Mouse (Mus musculus) forebrain, embryonic 15.5 days (tissue): ENCODE measurements around the gene Krt35. TPM values are rescaled to one million over a fixed set of nuclear protein-coding genes. Genes with fewer than 3 reads are reported as not detected.

Experiments used
- ATAC-seq: fragments of 200-750 bp; cut with Nextera tagmentation; replicated peaks from 2 replicates; pipeline ENCODE4 v1.8.0; 2017; ENCODE audit warnings: mild to moderate bottlenecking, moderate TSS enrichment, moderate library complexity
- H3K27ac ChIP-seq: fragments of 300-500 bp; sonication (generic); replicated peaks from 2 replicates; pipeline ENCODE4 v1.5.1; 2015; ENCODE audit warnings: mild to moderate bottlenecking, inconsistent platforms
- H3K27me3 ChIP-seq: fragments of 300-500 bp; sonication (generic); 2 replicates; pipeline ENCODE4 v1.6.1; 2015; ENCODE audit warnings: inconsistent platforms
- H3K36me3 ChIP-seq: fragments of 300-500 bp; sonication (generic); 2 replicates; pipeline ENCODE4 v1.6.1; 2015; ENCODE audit warnings: mild to moderate bottlenecking, inconsistent platforms
- H3K4me1 ChIP-seq: fragments of 300-500 bp; sonication (generic); 2 replicates; pipeline ENCODE4 v1.6.1; 2015; ENCODE audit warnings: inconsistent platforms
- H3K4me2 ChIP-seq: fragments of 300-500 bp; sonication (generic); replicated peaks from 2 replicates; pipeline ENCODE4 v1.6.1; 2015; ENCODE audit warnings: mild to moderate bottlenecking, inconsistent platforms
- H3K4me3 ChIP-seq: fragments of 300-500 bp; sonication (generic); 2 replicates; pipeline ENCODE4 v1.5.1; 2015; ENCODE audit warnings: mild to moderate bottlenecking, inconsistent platforms
- H3K9ac ChIP-seq: fragments of 300-500 bp; sonication (generic); replicated peaks from 2 replicates; pipeline ENCODE4 v1.6.1; 2015; ENCODE audit warnings: mild to moderate bottlenecking, inconsistent platforms
- H3K9me3 ChIP-seq: fragments of 300-500 bp; sonication (generic); 2 replicates; pipeline ENCODE4 v1.6.1; 2016; ENCODE audit warnings: inconsistent platforms
- WGBS: fragments of 180-500 bp; shearing (Covaris S2); methylation state at CpG from one replicate; pipeline ENCODE4 v1.1.7; 2015; ENCODE audit warnings: mixed read lengths; 5-methylcytosine and 5-hydroxymethylcytosine counted together
- polyA plus RNA-seq: library from polyadenylated mRNA; unstranded; fragments of >200 nt; fragmentation: Nextera tagmentation; extraction: Ambion mirVana; gene quantifications from 2 replicates; pipeline ENCODE4 v1.2.1, GENCODE M21; 2015

Gene Krt35
- polyA plus RNA-seq, 1 experiment from 2014 or later = not detected

GRCm38 (mm10) chr11:100105576-100106122 is 9.6 kb upstream of the Krt35 start, which contains the start of gene Krt36:
Krt36 (minus strand) TSS chr11:100105626.
- Histone ChIP-seq H3K9ac (no peak within 1 kb of the TSS), H3K27ac (no peak within 1 kb of the TSS), H3K27me3 (no peaks in the 10 kb centered on the region), H3K4me3 (no peak within 1 kb of the TSS), H3K9me3 (no peaks in the 10 kb centered on the region), H3K4me1 (no peaks in the 10 kb centered on the region), H3K36me3 (no peaks in the 10 kb centered on the region), H3K4me2 (no peak within 1 kb of the TSS)
- no peak for ATAC-seq
- 87% methylated on average over 6 of the region's 6 CpGs for WGBS

- ATAC-seq = no peak
- Histone ChIP-seq H3K27me3 (no peaks in the 10 kb centered on the region), H3K4me3 (no peak overlapping the region), H3K36me3 (no peaks in the 10 kb centered on the region), H3K4me1 (no peaks in the 10 kb centered on the region), H3K27ac (no peak overlapping the region), H3K4me2 (no peak overlapping the region), H3K9me3 (no peaks in the 10 kb centered on the region), H3K9ac (no peak overlapping the region)
- 69% methylated on average over 15 of the region's 15 CpGs for WGBS
Observed at GRCm38 (mm10) chr11:100102693-100103429, 6.8 kb upstream of the Krt35 start.

- no peak overlapping the region for H3K4me3 ChIP-seq
Observed at GRCm38 (mm10) chr11:100100391-100100790, 4.3 kb upstream of the Krt35 start.

GRCm38 (mm10) chr11:100097819-100098218 is 1.8 kb upstream of the Krt35 start:
- Histone ChIP-seq H3K27me3 (no peaks in the 10 kb centered on the region), H3K4me1 (no peaks in the 10 kb centered on the region), H3K27ac (no peak overlapping the region), H3K9ac (no peak overlapping the region), H3K4me2 (no peak overlapping the region), H3K9me3 (no peaks in the 10 kb centered on the region), H3K4me3 (no peak overlapping the region), H3K36me3 (no peaks in the 10 kb centered on the region)
- ATAC-seq = no peak
- 86% methylated on average over 9 of the region's 9 CpGs for WGBS

More at GRCm38 (mm10) chr11:100100391-100100790, 4.3 kb upstream of the Krt35 start:
- H3K4me1 ChIP-seq = no peaks in the 10 kb centered on the region
- ATAC-seq = no peak
- WGBS = 86% methylated on average over 4 of the region's 4 CpGs
- H3K4me2 ChIP-seq = no peak overlapping the region
- no peaks in the 10 kb centered on the region for H3K9me3 ChIP-seq
- no peaks in the 10 kb centered on the region for H3K36me3 ChIP-seq
- no peak overlapping the region for H3K9ac ChIP-seq
- no peak overlapping the region for H3K27ac ChIP-seq
- no peaks in the 10 kb centered on the region for H3K27me3 ChIP-seq

GRCm38 (mm10) chr11:100088378-100089025 is 7.5 kb downstream of the Krt35 start:
- no peaks in the 10 kb centered on the region for H3K9me3 ChIP-seq
- H3K27ac ChIP-seq = no peak overlapping the region
- ATAC-seq = no peak
- no peak overlapping the region for H3K4me3 ChIP-seq
- H3K4me1 ChIP-seq = no peaks in the 10 kb centered on the region
- H3K27me3 ChIP-seq = no peaks in the 10 kb centered on the region
- H3K4me2 ChIP-seq = no peak overlapping the region
- H3K9ac ChIP-seq = no peak overlapping the region
- H3K36me3 ChIP-seq = no peaks in the 10 kb centered on the region
- 70% methylated on average over 7 of the region's 7 CpGs for WGBS

- WGBS = 89% methylated on average over 10 of the region's 10 CpGs
- H3K36me3 ChIP-seq = no peaks in the 10 kb centered on the region
- no peak within 1 kb of the TSS for H3K4me2 ChIP-seq
- no peaks in the 10 kb centered on the region for H3K27me3 ChIP-seq
- no peak within 1 kb of the TSS for H3K27ac ChIP-seq
- no peaks in the 10 kb centered on the region for H3K4me1 ChIP-seq
- no peak within 1 kb of the TSS for H3K9ac ChIP-seq
- H3K9me3 ChIP-seq = no peaks in the 10 kb centered on the region
- no peak for ATAC-seq
- no peak within 1 kb of the TSS for H3K4me3 ChIP-seq
Observed at GRCm38 (mm10) chr11:100087861-100088260, 8.2 kb downstream of the Krt35 start, which contains the start of gene Krt32. Krt32 (minus strand) TSS chr11:100088226.

GRCm38 (mm10) chr11:100073873-100074272 is 22.2 kb downstream of the Krt35 start:
- H3K4me1 ChIP-seq = no peaks in the 10 kb centered on the region
- no peak overlapping the region for H3K9ac ChIP-seq
- no peak overlapping the region for H3K4me3 ChIP-seq
- H3K9me3 ChIP-seq = no peaks in the 10 kb centered on the region
- H3K27me3 ChIP-seq = no peaks in the 10 kb centered on the region
- no peak overlapping the region for H3K27ac ChIP-seq
- no peak for ATAC-seq
- 58% methylated on average over 1 of the region's 1 CpGs for WGBS
- no peaks in the 10 kb centered on the region for H3K36me3 ChIP-seq
- no peak overlapping the region for H3K4me2 ChIP-seq

- no peaks in the 10 kb centered on the region for H3K9me3 ChIP-seq
- WGBS = 92% methylated on average over 17 of the region's 17 CpGs
- no peaks in the 10 kb centered on the region for H3K27me3 ChIP-seq
- no peaks in the 10 kb centered on the region for H3K36me3 ChIP-seq
- H3K4me3 ChIP-seq = no peak overlapping the region
- H3K9ac ChIP-seq = no peak overlapping the region
- no peak for ATAC-seq
- H3K27ac ChIP-seq = no peak overlapping the region
- H3K4me1 ChIP-seq = no peaks in the 10 kb centered on the region
- no peak overlapping the region for H3K4me2 ChIP-seq
Observed at GRCm38 (mm10) chr11:100067293-100068036, 28.6 kb downstream of the Krt35 start.

GRCm38 (mm10) chr11:100066236-100067010 is 29.6 kb downstream of the Krt35 start:
- H3K36me3 ChIP-seq = no peaks in the 10 kb centered on the region
- H3K27me3 ChIP-seq = no peaks in the 10 kb centered on the region
- WGBS = 67% methylated on average over 12 of the region's 12 CpGs
- H3K4me3 ChIP-seq = no peak overlapping the region
- H3K9ac ChIP-seq = no peak overlapping the region
- H3K27ac ChIP-seq = no peak overlapping the region
- no peaks in the 10 kb centered on the region for H3K4me1 ChIP-seq
- no peak for ATAC-seq
- H3K9me3 ChIP-seq = no peaks in the 10 kb centered on the region
- no peak overlapping the region for H3K4me2 ChIP-seq

- no peaks in the 10 kb centered on the region for H3K9me3 ChIP-seq
- no peak overlapping the region for H3K4me3 ChIP-seq
- H3K4me2 ChIP-seq = no peak overlapping the region
- no peaks in the 10 kb centered on the region for H3K36me3 ChIP-seq
- H3K27ac ChIP-seq = no peak overlapping the region
- WGBS = 63% methylated on average over 8 of the region's 8 CpGs
- no peak for ATAC-seq
- no peak overlapping the region for H3K9ac ChIP-seq
- no peaks in the 10 kb centered on the region for H3K4me1 ChIP-seq
- no peaks in the 10 kb centered on the region for H3K27me3 ChIP-seq
Observed at GRCm38 (mm10) chr11:100058875-100059274, 37.2 kb downstream of the Krt35 start.
